Mouse (Mus musculus) adrenal gland, postnatal 36 days (tissue): Measurements from ENCODE around the gene Dhh. TPM values are rescaled to one million over a fixed set of nuclear protein-coding genes. Genes with fewer than 3 reads are reported as not detected.

Experiments used
- DNase-seq, 2 experiments: peaks; one replicate each; pipeline ENCODE4 v3.0.0; 2021; ENCODE audit warnings: mixed read lengths in 1 of 2
- total RNA-seq, 2 experiments: library from RNA; stranded (reverse); gene quantifications; 2 replicates each; pipeline ENCODE4 v1.2.3; 2021

The Dhh gene
- total RNA-seq, 2 experiments from 2014 or later, result 2.2 to 3.0 TPM

DNA sequence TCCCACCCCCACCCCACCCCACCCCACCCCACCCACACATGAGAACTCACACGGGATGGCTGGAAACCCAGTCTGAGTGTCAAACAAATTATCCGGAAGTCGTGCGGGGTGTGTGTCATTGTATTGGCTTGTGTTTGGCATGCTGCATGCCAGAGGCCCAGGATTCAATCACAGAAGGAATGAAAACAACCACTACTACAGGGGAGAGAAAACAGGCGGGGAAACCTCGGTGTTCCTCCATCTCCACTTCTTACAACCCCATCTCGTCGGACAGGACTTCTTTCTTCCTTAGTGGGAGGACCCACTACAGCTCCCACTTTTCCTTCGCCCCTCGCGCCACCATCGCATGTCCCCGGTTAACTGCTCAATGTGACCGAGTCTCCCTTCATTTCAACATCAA lies 18.8 kb upstream of the Dhh start:
- peak; percentile 32 to 41 for DNase-seq

DNA sequence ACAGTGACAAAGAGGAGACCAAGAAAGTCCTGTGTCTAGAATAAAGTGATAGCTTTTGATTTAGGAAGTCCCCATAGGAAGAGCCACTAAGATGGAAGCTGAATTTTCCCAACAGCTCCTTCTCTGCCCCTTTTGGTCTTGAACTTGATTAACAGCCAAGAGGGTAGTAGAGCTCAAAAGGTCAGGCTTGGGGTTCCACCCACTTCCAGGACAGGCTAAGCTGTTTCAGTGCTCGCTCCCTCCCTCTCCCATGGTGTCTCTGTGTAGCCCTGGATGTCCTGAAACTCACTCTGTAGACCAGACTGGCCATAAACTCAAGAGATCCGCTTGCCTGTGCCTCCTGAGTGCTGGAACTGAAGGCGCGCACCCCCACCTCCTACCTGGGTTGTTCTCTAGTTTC lies 17.7 kb upstream of the Dhh start:
- no peak for DNase-seq

DNA sequence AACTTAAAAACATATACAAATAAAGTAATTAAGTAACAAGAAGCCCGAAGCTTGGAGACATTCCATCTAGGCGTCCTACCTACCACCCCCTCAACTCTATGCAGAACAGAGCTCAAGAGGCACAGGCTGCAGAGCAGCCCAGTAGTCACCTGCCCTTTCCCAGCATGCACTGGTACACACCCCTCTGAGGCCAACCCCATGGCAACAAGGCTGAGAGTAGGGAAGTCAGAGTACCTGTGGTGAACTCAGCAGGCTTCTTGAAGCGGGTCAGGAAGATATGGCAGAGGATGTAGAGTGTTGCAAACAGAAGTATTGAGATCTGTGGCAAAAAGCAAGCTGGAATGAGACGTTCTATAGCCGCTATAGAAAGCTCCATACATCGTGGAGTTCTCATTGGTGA lies 16.6 kb upstream of the Dhh start:
- DNase-seq, result no peak

DNA sequence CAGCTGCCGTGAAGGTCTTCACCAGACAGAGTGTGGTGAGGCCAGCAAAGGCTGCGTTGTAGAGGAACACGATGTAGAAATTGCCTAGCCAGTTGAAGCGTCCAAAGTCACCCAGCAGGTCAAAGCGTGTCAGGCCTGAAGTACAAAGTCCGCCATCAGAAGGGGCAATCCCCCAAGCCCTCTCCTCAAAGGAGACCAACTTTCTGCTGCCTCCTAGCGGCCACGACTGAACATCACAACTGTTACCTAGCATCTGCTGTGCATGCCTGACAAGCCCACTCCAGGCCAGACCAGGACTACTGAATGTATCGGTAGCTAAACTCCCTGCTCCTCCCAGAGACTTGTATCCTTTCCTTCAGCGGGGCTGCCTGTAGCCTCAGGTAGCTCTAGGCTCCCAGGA lies 6.4 kb upstream of the Dhh start:
- DNase-seq, result peak; percentile 25 to 34

DNA sequence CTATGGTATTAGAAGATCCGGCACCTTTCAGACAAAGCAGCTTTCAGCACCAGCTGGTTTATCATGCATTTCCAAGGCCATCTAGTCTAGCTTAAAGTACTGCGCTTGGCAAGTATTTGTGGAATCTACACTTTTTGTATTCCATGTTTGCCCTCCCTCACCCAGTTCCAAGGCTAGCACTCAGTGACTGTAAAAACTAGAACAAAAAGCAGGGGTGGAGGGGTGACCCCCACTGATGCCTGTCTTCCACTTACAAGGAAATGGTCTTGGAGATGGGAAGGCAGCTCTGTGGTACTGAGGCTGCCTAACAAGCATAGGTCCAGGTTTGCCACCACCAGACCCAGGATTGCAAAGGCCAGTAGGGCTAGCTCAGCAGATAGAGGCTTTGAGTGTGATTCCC lies 4.3 kb upstream of the Dhh start:
- peak in 1 of 2 experiments; percentile 23 for DNase-seq

DNA sequence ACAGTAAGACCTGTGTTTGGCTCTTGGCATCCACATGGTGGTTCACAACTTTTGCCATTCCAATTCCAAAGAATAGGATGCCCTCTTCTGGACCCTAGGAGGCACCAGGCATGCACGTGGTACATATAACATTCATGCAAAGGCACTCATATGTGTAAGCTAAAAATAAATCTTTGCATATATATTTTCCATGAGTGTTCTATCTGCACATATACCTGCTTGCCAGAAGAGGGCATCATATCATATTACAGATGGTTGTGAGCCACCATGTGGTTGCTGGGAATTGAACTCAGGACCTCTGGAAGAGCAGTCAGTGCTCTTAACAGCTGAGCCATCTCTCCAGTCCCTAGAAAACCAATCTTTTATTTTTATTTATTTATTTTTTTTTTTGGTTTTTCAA lies 3.2 kb upstream of the Dhh start:
- no peak for DNase-seq

DNA sequence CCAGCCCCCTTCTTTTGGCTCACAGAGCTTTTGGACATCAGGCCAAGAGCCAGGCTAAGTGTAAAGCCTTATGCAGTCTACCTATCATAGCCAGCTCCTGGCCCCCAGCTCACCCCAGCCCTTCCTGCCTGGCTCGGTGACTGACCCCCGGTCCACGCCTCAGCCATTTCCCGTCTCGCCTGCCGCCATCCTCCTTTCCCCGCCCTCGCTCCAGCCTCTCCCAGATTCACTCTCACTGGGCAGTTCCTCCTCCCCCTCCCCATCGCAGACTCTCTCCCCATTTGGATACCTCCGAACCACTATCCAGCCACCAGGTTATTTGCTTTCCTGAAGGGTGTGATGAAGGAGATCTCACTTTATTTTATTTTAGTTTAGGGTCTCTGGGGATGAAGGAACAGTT lies 845 bp downstream of the Dhh start:
- peak; percentile 40 to 57 for DNase-seq

DNA sequence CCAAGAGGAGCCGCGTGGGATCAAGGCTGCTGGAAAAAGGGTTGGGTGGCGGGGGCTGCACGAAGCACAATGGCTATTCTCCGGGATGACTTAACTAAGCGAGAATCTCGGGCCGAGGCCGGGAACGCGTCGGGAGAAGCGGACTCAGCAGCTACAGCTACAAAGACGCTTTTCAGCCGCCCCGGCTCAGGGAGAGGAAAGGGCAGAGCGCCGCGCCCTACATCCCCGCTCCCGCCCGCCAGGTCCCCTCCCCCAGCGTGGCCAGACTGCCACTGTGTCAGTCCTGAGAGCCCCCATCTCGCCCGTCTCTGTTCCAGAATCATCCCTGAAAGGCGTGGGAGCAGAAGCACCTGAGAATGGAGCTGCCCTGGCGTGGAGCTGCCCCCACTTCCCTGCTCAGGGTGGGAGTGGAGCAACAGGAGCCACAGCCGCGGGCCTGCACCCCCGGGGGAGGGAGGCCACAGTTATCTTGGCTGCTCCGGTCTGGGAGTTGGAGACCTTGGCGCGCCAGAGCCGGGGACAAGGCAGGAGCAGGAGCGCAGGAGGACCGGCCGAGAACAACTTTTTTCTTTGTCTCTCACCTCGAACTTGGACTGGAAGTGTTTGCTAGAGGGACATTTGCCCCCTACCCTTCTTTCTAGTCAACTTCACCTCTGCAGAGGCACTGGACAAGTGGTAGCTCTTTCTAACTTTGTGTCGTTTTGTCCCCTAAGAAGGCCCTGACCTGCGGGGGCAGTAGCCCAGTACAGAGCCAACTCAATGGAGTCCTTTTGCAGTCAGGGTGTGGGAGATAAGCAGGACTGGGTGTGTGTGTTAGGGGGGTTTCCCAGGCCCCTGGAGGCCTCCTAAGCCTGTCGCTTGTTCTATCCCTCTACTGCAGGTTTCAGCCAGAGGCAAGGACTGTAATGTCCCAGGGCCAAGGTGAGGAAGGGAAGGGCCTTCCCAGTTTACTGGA lies 2.4 kb downstream of the Dhh start:
- DNase-seq, result peak; percentile 79 to 82

DNA sequence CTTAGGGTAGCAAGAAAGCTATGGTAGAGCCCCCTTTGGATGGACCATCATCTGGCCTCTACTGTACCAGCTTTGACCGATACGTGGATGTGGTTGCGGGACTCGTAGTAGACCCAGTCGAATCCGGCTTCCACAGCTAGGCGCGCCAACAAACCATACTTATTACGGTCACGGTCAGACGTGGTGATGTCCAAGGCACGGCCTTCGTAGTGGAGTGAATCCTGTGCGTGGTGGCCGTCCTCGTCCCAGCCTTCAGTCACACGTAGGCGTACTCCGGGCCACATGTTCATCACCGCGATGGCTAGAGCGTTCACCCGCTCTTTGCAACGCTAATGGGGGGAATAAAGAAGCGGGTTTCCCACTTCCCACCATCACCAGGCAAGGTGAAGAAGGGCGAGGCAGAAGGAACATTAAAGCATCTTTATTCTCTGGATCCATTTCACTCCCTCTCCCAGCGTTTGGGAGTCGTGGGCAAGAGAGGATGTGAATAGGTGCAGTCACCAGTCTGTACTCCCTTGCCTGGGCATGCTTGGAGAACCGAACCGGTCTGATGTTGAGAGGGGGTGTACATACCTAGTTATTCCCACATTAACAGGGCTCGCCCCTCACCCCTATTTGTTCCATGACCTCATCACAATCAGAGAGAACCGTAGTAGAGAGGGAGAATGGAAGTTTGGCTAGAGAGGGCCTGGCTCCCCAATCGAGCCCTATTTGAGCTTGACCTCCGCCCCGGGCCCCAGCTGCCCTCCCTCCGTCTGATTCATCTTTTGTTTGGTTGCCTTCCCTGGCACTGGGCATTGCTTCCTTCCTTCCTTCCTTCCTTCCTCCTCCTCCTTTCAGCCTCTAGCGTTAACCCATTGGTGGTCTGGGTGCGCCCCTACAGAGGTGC lies 3.4 kb downstream of the Dhh start:
- peak; percentile 36 to 42 for DNase-seq

DNA sequence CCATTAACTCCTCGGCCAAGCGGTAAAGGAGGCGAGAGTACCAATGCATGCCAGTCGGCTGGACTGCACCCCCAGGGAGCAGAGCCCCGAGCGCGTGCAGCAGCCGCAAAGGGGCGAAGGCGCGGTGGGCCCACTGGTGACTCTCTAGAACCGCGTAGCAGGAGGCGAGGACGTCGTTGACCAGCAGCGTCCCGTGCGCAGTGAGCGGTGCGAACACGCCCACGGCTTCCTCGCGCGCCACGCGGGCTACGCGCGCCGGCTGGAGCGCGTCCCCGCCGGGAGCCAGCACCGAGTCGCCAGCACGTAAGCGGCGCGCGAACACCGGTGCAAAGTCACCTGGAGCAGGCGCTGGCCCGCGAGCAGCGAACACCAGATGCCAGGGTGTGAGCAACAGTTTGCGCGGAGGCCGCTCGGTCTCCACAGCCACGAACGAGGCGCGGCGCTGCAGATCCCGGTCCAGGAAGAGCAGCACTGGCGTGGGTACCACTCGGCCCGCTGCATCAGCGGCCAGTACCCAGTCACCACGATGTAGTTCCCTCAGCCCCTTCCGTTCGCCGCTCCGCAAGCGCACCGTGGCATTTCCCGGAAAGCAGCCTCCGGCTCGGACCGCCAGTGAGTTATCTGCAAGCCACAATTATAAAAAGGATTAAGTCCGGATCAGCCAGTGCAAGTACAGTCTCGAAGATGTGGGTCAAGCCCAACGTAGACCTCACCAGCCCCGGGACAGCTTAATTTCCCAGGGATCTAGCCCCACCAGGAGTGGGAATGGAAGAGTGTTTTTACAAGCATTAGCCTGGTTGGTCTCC lies 4.2 kb downstream of the Dhh start, which contains the start of gene Rhebl1:
Rhebl1 (minus strand) TSS at position 601 of the 806 bp plus-strand sequence.
- DNase-seq, result peak; percentile 58 to 72

DNA sequence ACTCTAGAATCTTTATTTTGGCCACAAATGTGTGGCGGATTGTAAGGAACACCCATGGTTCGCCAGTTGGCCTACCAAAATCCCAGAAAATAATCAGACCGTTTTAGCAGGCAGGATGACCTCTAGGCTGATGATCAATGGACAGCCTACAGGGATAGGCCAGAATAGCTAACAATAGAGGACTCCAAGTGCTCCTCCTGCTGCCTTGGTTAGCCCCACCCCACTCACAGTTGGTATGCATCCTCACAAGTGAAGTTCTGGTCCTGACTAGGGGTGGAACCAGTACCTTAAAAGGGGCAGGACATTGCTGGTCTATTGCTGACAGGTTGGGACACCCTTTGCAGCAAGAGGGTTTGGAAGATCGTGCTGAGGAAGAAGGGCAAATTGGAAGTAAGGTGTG lies 5.3 kb downstream of the Dhh start:
- no peak for DNase-seq

DNA sequence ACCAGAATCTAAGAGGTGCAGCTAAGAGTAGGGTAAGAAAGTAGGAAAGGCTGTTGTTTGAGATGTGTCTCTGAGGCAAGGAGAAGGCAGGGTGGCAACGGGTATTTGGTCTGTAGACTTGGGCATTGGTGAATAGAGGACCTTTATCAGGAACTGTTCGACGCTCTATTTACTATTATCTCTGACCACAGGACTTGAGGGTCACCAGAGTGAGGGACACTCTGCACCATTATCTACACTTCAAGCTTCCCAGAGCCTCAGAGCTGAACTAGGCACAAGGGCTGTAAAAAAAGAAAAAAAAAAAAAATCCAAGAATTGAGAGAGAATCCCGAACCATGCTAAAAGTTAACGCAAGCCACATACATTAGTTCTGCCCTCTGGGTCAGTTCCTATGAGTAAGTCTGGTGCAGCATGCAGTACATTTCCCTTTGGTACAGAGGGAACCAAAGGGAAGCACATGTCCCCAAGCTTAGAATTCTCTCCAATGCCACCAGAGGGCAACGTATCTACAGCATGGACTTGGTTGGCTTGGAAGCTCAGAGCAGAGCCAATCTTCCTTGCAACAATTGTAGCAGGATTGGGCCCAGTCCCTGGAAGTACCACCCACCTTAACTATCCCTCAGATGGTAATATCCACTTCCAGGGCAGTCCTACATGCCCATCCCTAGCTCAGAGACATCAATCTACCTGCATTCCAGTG lies 6.3 kb downstream of the Dhh start:
- peak; percentile 68 to 78 for DNase-seq

DNA sequence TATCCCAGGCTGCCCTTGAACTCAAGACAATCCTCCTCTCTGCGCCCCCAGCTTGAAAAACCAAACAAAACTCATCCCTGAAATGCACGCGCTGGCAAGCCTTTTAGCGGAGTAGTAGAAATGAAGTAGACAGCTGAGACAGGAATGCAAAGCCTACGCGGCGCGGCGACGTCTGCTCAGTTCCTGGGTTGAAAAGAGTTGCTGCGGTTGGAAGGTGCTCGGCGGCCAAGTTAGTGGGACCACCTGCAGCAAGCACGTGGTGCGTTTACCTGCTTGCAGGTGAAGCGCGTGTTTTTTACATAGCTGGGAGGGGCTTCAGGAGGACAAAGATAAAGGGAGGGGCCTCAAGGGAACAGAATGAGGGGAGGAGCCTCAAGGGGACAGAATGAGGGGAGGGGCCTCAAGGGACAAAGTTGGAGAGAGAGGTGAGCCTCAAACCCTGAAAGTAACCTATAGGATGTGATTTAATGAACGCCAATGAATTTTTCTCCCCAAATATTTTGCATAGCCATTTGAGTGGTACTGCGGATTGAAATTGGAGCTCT lies 7.1 kb downstream of the Dhh start:
- DNase-seq, result no peak

DNA sequence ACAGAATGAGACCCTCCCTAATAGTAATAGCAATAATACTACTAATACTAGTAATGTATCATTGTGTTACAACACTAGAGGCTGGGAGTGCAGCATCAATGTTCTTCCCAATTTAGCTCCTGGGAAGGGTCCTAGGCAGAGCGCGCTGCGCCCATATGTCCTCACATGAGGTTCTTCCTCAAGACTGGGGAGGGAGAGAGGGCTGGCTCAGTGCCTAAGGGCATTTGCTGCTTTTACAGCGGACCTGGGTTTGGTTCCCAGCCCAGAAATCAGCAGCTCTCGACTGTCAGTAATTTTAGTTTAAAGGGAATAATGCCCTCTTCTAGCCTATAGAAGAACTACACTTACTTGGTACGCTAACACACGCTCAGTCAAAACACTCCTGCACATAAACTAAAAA lies 10.8 kb downstream of the Dhh start:
- DNase-seq, result no peak

DNA sequence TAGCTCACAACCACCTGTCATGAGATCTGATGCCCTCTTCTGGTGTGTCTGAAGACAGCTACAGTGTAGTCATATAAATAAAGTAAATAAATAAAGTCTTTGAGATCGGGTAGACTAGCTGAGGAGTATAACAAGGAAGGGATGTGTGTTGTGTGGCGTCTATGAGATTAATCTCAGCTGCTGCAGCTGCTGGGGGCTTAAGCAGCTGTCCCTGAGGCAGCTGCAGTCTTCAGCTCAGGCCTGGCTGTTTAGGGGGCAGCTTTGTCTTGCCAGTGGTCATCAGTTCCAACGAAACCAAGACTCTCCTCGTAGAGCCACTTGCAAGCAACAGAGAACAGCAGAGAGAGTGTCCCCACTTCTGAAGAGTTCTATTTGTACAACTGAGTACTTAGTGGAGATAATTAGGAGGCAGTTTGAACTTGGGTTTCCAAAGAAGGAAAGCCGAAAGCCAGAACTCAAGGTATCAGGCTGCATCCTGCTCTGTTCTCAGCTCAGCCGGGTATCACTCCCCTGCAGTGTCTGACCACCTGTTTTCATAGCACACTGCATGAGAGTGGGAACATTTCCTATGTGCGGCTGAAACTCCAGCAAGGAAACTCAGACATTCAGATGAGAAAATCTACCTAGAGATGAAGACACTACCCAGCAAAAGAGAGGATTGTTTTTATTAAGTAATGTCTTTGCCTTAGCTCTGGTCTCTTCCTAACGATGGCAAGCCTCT lies 11.5 kb downstream of the Dhh start:
- no peak for DNase-seq

DNA sequence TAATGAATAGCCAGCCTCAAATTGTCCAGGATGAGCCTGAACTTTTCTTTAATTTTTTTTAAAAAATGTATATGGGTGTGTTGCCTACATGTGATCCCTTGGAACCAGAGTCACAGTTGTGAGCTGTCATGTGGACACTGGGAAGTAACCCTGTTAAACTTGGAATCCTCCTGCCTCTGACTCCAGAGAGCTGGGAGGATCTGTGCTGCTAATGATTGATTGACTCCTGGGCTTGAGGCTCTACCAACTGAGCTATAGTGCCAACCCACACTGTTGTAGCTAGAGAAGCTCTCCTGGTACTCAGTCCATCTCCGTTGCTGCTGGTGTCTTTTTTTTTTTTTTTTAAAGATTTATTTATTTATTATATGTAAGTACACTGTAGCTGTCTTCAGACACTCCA lies 14.2 kb downstream of the Dhh start:
- DNase-seq, result no peak

DNA sequence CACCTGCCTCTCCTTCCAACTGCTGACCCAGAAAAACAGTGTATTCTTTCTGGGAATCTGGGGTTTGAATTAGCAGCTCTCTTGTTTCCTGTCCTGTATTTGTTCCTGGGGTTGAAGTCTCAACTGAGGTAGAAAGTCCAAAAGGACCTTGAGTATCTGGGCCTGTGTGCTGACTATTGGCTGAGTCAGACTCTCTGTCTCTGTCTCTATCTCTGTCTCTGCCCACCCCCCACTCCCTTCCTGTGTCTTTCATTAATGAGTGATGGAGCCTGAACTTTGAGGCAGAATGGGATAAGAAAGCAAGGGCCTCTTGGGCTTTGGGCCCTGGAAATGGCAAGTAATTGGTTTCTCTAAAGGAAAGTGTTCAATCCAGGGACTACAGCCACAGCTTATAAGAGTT lies 14.7 kb downstream of the Dhh start:
- DNase-seq, result peak; percentile 34 to 53

DNA sequence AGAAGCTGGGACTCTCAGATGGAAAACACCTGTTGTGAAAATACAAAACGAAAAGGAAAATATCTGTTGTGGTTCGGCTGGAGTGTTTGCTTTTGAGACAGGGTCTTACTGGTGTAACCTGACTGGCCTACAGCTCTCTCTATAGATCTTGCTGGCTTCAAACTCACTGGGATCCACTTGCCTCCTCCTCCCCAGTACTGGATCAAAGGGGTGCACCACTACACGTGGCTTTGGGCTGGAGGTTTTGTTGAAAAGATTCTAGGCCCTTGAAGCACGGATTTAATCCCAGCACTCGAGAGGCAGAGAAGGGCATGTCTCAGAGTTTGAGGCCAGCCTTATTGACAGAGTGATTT lies 16.7 kb downstream of the Dhh start:
- no peak for DNase-seq

DNA sequence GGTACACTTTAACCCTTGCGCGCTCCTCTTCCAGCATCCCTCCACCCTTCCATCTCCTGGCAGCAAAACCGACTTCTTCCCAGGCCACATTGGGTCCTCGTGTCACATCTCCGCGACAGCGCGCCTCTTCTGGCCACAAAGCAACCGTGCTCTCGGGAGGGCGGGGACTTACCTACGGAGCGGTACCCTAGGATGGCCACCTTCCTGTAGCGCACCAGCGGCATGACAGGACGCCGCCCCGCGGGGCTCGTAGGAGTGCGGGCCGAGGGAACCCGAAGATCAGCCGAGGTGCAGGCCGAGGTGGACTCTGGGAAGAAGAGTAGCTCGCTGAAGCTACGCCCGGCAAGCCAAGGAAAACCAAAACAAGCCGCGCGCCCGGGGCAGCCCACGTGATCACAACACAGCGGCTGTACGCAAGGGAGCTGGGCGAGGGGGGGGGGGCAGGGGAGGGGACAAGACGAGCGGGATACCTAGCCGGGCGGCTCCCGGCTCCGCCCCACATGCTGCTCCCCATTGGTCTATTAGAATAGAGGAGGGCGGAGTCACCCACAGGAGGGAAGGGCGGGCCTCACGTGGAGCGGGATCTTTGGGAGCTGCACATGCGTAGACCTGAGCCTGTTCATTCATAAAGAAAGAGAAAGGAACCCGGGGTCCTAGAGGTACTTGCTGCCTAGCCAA lies 17.2 kb downstream of the Dhh start:
- DNase-seq, result peak; percentile 93 to 95

DNA sequence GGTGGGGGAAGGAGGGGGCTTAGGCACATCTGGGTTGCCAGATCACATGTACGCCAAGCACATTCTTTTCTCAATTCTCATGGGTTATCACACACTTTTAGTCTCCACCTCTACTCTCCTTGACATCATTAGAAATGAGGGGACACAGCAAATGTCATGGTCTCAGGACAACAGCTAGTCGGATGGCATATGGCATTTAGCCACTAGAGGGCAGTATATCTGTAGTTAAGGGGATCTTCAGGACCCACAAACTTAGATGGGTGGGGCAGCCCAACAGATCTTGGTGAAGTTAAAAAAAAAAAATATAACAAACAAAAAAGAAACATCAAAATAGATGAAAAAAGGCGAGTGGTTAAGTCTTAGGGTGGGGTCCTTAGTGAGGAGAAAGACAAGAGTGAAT lies 21.0 kb downstream of the Dhh start:
- peak; percentile 55 to 77 for DNase-seq
